Mouse (Mus musculus): ENCODE results near the gene Foxl1. TPM values are rescaled to one million over a fixed set of nuclear protein-coding genes. Genes with fewer than 3 reads are reported as not detected.

The Foxl1 gene
- total RNA-seq, 2 experiments from 2014 or later = not detected

GRCm38 (mm10) chr8:121092141-121092540 lies 35.6 kb upstream of the Foxl1 start:
- ATAC-seq (replicated peaks; ENCODE audit: low FRiP score, low TSS enrichment, poor library complexity, severe bottlenecking) = no peak

GRCm38 (mm10) chr8:121092627-121093026 lies 35.1 kb upstream of the Foxl1 start:
- ATAC-seq (replicated peaks; ENCODE audit: low FRiP score, low TSS enrichment, poor library complexity, severe bottlenecking) = peak; percentile 79

- no peak for ATAC-seq (replicated peaks; ENCODE audit: low FRiP score, low TSS enrichment, poor library complexity, severe bottlenecking)
Observed at GRCm38 (mm10) chr8:121093496-121093895, 34.2 kb upstream of the Foxl1 start.

- peak; percentile 61 for ATAC-seq (replicated peaks; ENCODE audit: low FRiP score, low TSS enrichment, poor library complexity, severe bottlenecking)
Observed at GRCm38 (mm10) chr8:121104049-121104818, 23.5 kb upstream of the Foxl1 start.

GRCm38 (mm10) chr8:121107668-121108656 lies 19.8 kb upstream of the Foxl1 start, which contains the start of gene Mthfsd:
Gene Mthfsd, minus strand, starts transcription at chr8:121108392.
- ATAC-seq (replicated peaks; ENCODE audit: low FRiP score, low TSS enrichment, poor library complexity, severe bottlenecking) = peak; percentile 90

GRCm38 (mm10) chr8:121108657-121109056 lies 19.1 kb upstream of the Foxl1 start:
- no peak for ATAC-seq (replicated peaks; ENCODE audit: low FRiP score, low TSS enrichment, poor library complexity, severe bottlenecking)

- ATAC-seq (replicated peaks; ENCODE audit: low FRiP score, low TSS enrichment, poor library complexity, severe bottlenecking) = no peak
Observed at GRCm38 (mm10) chr8:121111145-121111907, 16.4 kb upstream of the Foxl1 start.

- peak; percentile 83 for ATAC-seq (replicated peaks; ENCODE audit: low FRiP score, low TSS enrichment, poor library complexity, severe bottlenecking)
Observed at GRCm38 (mm10) chr8:121113261-121113660, 14.5 kb upstream of the Foxl1 start.

- no peak for ATAC-seq (replicated peaks; ENCODE audit: low FRiP score, low TSS enrichment, poor library complexity, severe bottlenecking)
Observed at GRCm38 (mm10) chr8:121115136-121115535, 12.6 kb upstream of the Foxl1 start.

- ATAC-seq (replicated peaks; ENCODE audit: low FRiP score, low TSS enrichment, poor library complexity, severe bottlenecking) = peak; percentile 51; the same call in 1 of the 2 replicates
Observed at GRCm38 (mm10) chr8:121115948-121116347, 11.8 kb upstream of the Foxl1 start, which contains the start of gene Foxc2. Gene Foxc2, plus strand, starts transcription at chr8:121116171.

GRCm38 (mm10) chr8:121116591-121117185 lies 11.1 kb upstream of the Foxl1 start:
- no peak for ATAC-seq (replicated peaks; ENCODE audit: low FRiP score, low TSS enrichment, poor library complexity, severe bottlenecking)

GRCm38 (mm10) chr8:121117186-121117651 lies 10.5 kb upstream of the Foxl1 start:
- no peak for ATAC-seq (replicated peaks; ENCODE audit: low FRiP score, low TSS enrichment, poor library complexity, severe bottlenecking)

GRCm38 (mm10) chr8:121117906-121118305 lies 9.8 kb upstream of the Foxl1 start:
- ATAC-seq (replicated peaks; ENCODE audit: low FRiP score, low TSS enrichment, poor library complexity, severe bottlenecking) = no peak

- ATAC-seq (replicated peaks; ENCODE audit: low FRiP score, low TSS enrichment, poor library complexity, severe bottlenecking) = no peak
Observed at GRCm38 (mm10) chr8:121118634-121119420, 8.9 kb upstream of the Foxl1 start.

GRCm38 (mm10) chr8:121119635-121120455 lies 7.9 kb upstream of the Foxl1 start:
- ATAC-seq (replicated peaks; ENCODE audit: low FRiP score, low TSS enrichment, poor library complexity, severe bottlenecking) = no peak

GRCm38 (mm10) chr8:121120456-121121419 lies 7.0 kb upstream of the Foxl1 start:
- ATAC-seq (replicated peaks; ENCODE audit: low FRiP score, low TSS enrichment, poor library complexity, severe bottlenecking) = no peak

Data from megakaryocyte-erythroid progenitor cell, adult 5-6 weeks (primary cell).